Mouse (Mus musculus): ENCODE measurements around the gene Ptpn13. TPM values are rescaled to one million over a fixed set of nuclear protein-coding genes. Genes with fewer than 3 reads are reported as not detected.
A peak's percentile ranks its signal among the peaks of the same experiment; 100 is the strongest.

Gene Ptpn13
- polyA plus RNA-seq, 1 experiment from 2014 or later: 14.4 TPM

GRCm38 (mm10) chr5:103537429-103537828, 112.4 kb downstream of the Ptpn13 start:
- Histone ChIP-seq H3K9ac (no peak overlapping the region), H3K27ac (no peak overlapping the region), H3K4me2 (replicated peaks) (no peak overlapping the region), H3K4me3 (no peak overlapping the region), H3K9me3 (no peaks in the 10 kb centered on the region), H3K27me3 (replicated peaks) (no peaks in the 10 kb centered on the region), H3K36me3 (peaks cover 10% of the 10 kb centered on the region), H3K4me1 (no peaks in the 10 kb centered on the region)
- 50% methylated on average over 4 of the region's 4 CpGs for WGBS
- ATAC-seq (ENCODE audit: low FRiP score, low read depth): 0 out of 2 replicates have a peak, but pooled peaks have one; percentile 58

GRCm38 (mm10) chr5:103540612-103541011, 115.6 kb downstream of the Ptpn13 start:
- no peaks in the 10 kb centered on the region for H3K27me3 ChIP-seq (replicated peaks)
- H3K4me2 ChIP-seq (replicated peaks): no peak overlapping the region
- no peaks in the 10 kb centered on the region for H3K4me1 ChIP-seq
- peaks cover 10% of the 10 kb centered on the region for H3K36me3 ChIP-seq
- no peaks in the 10 kb centered on the region for H3K9me3 ChIP-seq
- 86% methylated on average over 6 of the region's 6 CpGs for WGBS
- H3K27ac ChIP-seq: no peak overlapping the region
- no peak overlapping the region for H3K4me3 ChIP-seq
- ATAC-seq (ENCODE audit: low FRiP score, low read depth): no peak
- H3K9ac ChIP-seq: no peak overlapping the region

- Histone ChIP-seq H3K9ac (no peak overlapping the region), H3K4me1 (no peaks in the 10 kb centered on the region), H3K27me3 (replicated peaks) (no peaks in the 10 kb centered on the region), H3K27ac (no peak overlapping the region), H3K4me3 (no peak overlapping the region), H3K4me2 (replicated peaks) (no peak overlapping the region), H3K36me3 (peaks cover 10% of the 10 kb centered on the region), H3K9me3 (no peaks in the 10 kb centered on the region)
- 84% methylated on average over 10 of the region's 10 CpGs for WGBS
- ATAC-seq (ENCODE audit: low FRiP score, low read depth): no peak
These were observed 116.1 kb downstream of the Ptpn13 start for GRCm38 (mm10) chr5:103541136-103541535.

DNA sequence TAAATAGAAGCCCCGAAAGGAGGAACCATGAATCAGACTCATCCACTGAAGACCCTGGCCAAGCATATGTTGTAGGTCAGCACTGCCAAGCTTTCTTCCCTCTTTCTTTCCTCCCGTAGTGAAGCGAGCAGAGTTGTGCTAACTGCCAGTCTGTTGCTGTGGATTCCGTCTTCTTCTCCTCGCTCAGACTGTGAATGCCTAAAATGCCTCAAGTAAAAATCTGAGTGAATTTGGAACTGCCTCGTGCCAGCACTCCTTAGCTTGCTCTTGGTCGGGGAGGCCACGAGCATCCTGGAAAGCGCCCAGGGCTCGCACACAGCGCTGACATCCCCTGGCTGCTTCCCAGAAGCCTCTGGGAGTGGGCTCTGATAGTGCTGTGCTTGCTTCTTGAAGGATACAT, 116.5 kb downstream of the Ptpn13 start:
- Histone ChIP-seq H3K36me3 (peaks cover 10% of the 10 kb centered on the region), H3K27ac (no peak overlapping the region), H3K9me3 (no peaks in the 10 kb centered on the region), H3K4me1 (no peaks in the 10 kb centered on the region), H3K27me3 (replicated peaks) (no peaks in the 10 kb centered on the region), H3K4me3 (no peak overlapping the region), H3K4me2 (replicated peaks) (no peak overlapping the region), H3K9ac (no peak overlapping the region)
- 91% methylated on average over 11 of the region's 11 CpGs for WGBS
- ATAC-seq (ENCODE audit: low FRiP score, low read depth): no peak

DNA sequence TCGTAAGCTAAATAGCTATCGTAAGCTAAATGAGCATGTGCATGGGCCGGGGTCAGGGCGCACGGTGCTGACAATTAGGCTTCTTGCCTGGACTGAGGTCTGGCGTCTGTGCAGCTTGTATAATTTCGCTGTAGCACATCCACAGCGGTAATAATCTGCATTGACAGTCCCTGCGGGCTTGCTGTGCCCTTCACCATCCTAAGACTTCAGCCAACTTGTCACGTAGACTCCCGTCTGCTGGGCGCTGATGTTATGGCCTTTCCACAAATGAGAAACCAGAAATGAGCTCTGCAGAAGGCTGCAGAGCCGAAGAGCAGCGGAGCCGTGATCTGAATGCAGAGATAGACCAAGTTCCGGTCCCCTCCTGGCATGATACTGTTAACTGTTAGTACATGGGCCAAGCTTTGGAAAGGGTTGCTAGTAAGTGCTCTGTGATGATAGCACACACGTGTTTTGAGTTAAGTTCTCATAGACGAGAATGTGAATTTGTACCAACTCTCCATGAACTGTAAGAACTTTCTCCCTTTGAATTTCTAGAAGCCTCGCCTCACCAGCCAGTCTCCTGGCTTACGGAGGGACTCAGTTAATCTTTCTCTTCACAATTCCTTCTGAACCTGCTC, 120.5 kb downstream of the Ptpn13 start:
- peaks cover 6% of the 10 kb centered on the region; the same call in 1 of the 2 replicates for H3K36me3 ChIP-seq
- no peaks in the 10 kb centered on the region for H3K27me3 ChIP-seq (replicated peaks)
- no peak for ATAC-seq (ENCODE audit: low FRiP score, low read depth)
- H3K9ac ChIP-seq: no peak overlapping the region
- no peak overlapping the region for H3K27ac ChIP-seq
- no peak overlapping the region for H3K4me3 ChIP-seq
- no peaks in the 10 kb centered on the region for H3K4me1 ChIP-seq
- H3K9me3 ChIP-seq: no peaks in the 10 kb centered on the region
- H3K4me2 ChIP-seq (replicated peaks): no peak overlapping the region
- WGBS: 89% methylated on average over 20 of the region's 20 CpGs

DNA sequence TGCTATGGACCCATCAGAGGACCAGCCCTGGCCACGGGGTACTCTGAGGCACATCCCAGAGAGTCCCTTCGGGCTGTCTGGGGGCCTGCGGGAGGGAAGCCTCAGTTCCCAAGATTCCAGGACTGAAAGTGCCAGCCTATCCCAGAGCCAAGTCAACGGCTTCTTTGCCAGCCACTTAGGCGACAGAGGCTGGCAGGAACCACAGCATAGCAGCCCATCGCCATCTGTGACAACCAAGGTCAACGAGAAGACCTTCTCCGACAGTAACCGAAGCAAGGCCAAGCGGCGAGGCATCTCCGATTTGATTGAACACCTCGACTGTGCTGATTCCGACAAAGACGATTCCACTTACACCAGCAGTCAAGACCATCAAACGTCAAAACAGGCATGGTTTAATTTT, 129.8 kb downstream of the Ptpn13 start:
- Histone ChIP-seq H3K4me2 (replicated peaks) (no peak overlapping the region), H3K4me1 (no peaks in the 10 kb centered on the region), H3K4me3 (no peak overlapping the region), H3K36me3 (peaks cover 40% of the 10 kb centered on the region), H3K27ac (no peak overlapping the region), H3K9me3 (no peaks in the 10 kb centered on the region), H3K9ac (no peak overlapping the region), H3K27me3 (replicated peaks) (no peaks in the 10 kb centered on the region)
- no peak for ATAC-seq (ENCODE audit: low FRiP score, low read depth)
- 94% methylated on average over 16 of the region's 16 CpGs for WGBS

- 91% methylated on average over 9 of the region's 9 CpGs for WGBS
- ATAC-seq (ENCODE audit: low FRiP score, low read depth): no peak
These were observed 135.6 kb downstream of the Ptpn13 start for GRCm38 (mm10) chr5:103560546-103560945.

DNA sequence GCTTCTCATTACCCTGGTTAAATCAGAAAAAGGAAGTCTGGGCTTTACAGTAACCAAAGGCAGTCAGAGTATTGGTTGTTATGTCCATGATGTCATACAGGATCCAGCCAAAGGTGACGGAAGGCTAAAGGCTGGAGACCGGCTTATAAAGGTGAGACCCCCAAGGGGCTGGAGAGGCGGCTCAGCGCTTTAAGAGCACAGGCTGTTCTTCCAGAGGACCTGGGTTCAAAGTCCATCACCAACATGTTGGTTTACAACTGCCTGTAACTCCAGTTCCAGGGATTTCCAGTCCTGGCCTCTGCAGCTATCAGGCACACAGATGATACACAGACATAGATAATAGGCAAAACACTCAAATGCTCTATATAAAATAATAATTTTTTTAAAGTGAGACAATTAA, 143.0 kb downstream of the Ptpn13 start:
- H3K4me3 ChIP-seq: no peak overlapping the region
- no peak overlapping the region for H3K4me2 ChIP-seq (replicated peaks)
- no peak overlapping the region for H3K27ac ChIP-seq
- H3K4me1 ChIP-seq: no peaks in the 10 kb centered on the region
- no peak for ATAC-seq (ENCODE audit: low FRiP score, low read depth)
- no peaks in the 10 kb centered on the region for H3K27me3 ChIP-seq (replicated peaks)
- no peaks in the 10 kb centered on the region for H3K9me3 ChIP-seq
- H3K36me3 ChIP-seq: peaks cover 30% of the 10 kb centered on the region; the same call in 1 of the 2 replicates
- no peak overlapping the region for H3K9ac ChIP-seq
- WGBS: 89% methylated on average over 4 of the region's 4 CpGs

More at GRCm38 (mm10) chr5:103560546-103560945, 135.6 kb downstream of the Ptpn13 start:
- Histone ChIP-seq H3K4me3 (no peak overlapping the region), H3K27ac (no peak overlapping the region), H3K9ac (no peak overlapping the region), H3K4me1 (no peaks in the 10 kb centered on the region), H3K4me2 (replicated peaks) (no peak overlapping the region), H3K36me3 (peaks cover 41% of the 10 kb centered on the region), H3K27me3 (replicated peaks) (no peaks in the 10 kb centered on the region), H3K9me3 (no peaks in the 10 kb centered on the region)

DNA sequence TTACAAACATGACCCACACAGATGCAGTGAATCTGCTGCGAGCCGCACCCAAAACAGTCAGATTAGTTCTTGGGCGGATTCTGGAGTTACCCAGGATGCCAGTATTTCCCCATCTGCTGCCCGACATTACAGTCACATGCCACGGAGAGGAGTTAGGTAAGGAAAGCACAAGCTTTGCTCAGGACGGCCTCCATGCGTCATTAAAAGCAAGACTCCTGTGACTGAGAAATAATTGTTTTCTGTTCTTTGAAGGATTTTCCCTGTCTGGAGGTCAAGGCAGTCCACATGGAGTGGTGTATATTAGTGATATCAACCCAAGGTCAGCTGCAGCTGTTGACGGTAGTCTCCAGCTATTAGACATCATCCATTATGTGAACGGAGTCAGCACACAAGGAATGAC, 144.5 kb downstream of the Ptpn13 start:
- Histone ChIP-seq H3K27me3 (replicated peaks) (no peaks in the 10 kb centered on the region), H3K9me3 (no peaks in the 10 kb centered on the region), H3K36me3 (peaks cover 34% of the 10 kb centered on the region), H3K27ac (no peak overlapping the region), H3K4me3 (no peak overlapping the region), H3K4me1 (no peaks in the 10 kb centered on the region), H3K4me2 (replicated peaks) (no peak overlapping the region), H3K9ac (no peak overlapping the region)
- ATAC-seq (ENCODE audit: low FRiP score, low read depth): no peak
- 94% methylated on average over 9 of the region's 9 CpGs for WGBS

DNA sequence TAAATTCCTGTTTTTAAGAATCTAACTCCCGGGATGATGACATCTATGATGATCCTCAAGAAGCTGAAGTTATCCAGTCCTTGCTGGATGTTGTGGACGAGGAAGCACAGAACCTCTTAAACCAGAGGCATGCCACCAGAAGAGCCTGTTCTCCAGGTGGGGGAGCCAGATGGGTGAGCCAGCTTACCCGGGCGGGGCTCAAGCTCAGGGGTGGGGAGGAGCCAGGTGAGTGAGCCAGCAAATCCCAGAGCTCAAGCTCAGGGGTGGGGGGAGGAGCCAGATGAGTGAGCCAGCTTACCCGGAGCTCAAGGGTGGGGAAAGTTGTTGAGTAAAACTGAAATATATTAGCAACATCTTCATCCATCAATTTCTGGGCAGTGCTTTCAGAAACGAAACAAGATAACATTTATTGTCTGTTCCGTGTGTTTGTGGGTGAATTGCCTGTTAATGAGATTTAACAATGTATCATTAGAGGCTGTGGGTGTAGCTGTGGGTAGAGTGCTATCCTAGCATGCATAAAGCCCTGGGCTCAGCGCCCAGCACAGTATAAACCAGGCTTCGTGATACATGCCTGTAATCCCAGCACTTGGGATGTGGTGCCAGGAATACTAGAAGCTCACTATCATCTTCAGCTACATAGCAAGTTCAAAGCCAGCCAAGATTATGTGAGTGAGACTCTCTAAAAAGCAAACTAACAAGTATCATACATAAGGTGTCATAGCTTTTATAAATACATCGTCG, 154.9 kb downstream of the Ptpn13 start:
- Histone ChIP-seq H3K4me3 (no peak overlapping the region), H3K9me3 (no peaks in the 10 kb centered on the region), H3K36me3 (peaks cover 19% of the 10 kb centered on the region), H3K9ac (no peak overlapping the region), H3K27ac (no peak overlapping the region), H3K4me2 (replicated peaks) (no peak overlapping the region), H3K27me3 (replicated peaks) (no peaks in the 10 kb centered on the region), H3K4me1 (no peaks in the 10 kb centered on the region)
- WGBS: 80% methylated on average over 11 of the region's 11 CpGs
- ATAC-seq (ENCODE audit: low FRiP score, low read depth): no peak

GRCm38 (mm10) chr5:103587219-103587618, 162.2 kb downstream of the Ptpn13 start:
- no peak overlapping the region for H3K4me2 ChIP-seq (replicated peaks)
- H3K36me3 ChIP-seq: peaks cover 18% of the 10 kb centered on the region
- WGBS: 75% methylated on average over 7 of the region's 7 CpGs
- no peak overlapping the region for H3K27ac ChIP-seq
- no peaks in the 10 kb centered on the region for H3K9me3 ChIP-seq
- H3K4me1 ChIP-seq: no peaks in the 10 kb centered on the region
- no peak overlapping the region for H3K4me3 ChIP-seq
- ATAC-seq (ENCODE audit: low FRiP score, low read depth): no peak
- H3K27me3 ChIP-seq (replicated peaks): no peaks in the 10 kb centered on the region
- no peak overlapping the region for H3K9ac ChIP-seq

DNA sequence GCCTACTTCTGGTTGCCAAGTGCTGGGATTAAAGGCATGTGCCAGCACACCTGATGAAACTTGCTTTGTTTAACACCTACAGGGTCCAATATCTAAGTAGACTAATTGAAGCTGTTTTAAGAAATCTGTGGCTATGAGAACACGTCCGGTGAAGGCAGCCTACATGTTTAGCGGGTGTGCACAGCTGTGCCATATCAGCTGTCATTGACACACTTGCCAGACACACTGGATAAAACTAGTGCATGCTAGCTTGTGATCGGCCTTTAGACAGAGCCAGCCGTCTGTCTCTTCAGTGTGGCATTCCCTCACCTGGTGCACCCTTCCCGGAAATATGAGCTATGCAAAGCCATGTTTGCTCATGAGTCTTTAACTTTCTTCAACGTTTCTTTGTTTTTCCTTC, 166.9 kb downstream of the Ptpn13 start:
- Histone ChIP-seq H3K4me1 (no peaks in the 10 kb centered on the region), H3K4me2 (replicated peaks) (no peak overlapping the region), H3K36me3 (peaks cover 21% of the 10 kb centered on the region), H3K9me3 (no peaks in the 10 kb centered on the region), H3K9ac (no peak overlapping the region), H3K4me3 (no peak overlapping the region), H3K27me3 (replicated peaks) (no peaks in the 10 kb centered on the region), H3K27ac (no peak overlapping the region)
- ATAC-seq (ENCODE audit: low FRiP score, low read depth): no peak
- WGBS: 91% methylated on average over 7 of the region's 7 CpGs

GRCm38 (mm10) chr5:103592706-103593105, 167.7 kb downstream of the Ptpn13 start:
- H3K9me3 ChIP-seq: no peaks in the 10 kb centered on the region
- H3K4me3 ChIP-seq: no peak overlapping the region
- H3K9ac ChIP-seq: no peak overlapping the region
- peaks cover 21% of the 10 kb centered on the region for H3K36me3 ChIP-seq
- H3K4me1 ChIP-seq: no peaks in the 10 kb centered on the region
- H3K27me3 ChIP-seq (replicated peaks): no peaks in the 10 kb centered on the region
- WGBS: 85% methylated on average over 8 of the region's 8 CpGs
- no peak for ATAC-seq (ENCODE audit: low FRiP score, low read depth)
- H3K4me2 ChIP-seq (replicated peaks): no peak overlapping the region
- no peak overlapping the region for H3K27ac ChIP-seq

Data from neural tube, embryonic 12.5 days (tissue).